Mouse (Mus musculus): Measurements from ENCODE around the gene Cenpb. TPM values are rescaled to one million over a fixed set of nuclear protein-coding genes. Genes with fewer than 3 reads are reported as not detected.

Cenpb gene
- polyA plus RNA-seq, 1 experiment from 2014 or later = 10.3 TPM

DNA sequence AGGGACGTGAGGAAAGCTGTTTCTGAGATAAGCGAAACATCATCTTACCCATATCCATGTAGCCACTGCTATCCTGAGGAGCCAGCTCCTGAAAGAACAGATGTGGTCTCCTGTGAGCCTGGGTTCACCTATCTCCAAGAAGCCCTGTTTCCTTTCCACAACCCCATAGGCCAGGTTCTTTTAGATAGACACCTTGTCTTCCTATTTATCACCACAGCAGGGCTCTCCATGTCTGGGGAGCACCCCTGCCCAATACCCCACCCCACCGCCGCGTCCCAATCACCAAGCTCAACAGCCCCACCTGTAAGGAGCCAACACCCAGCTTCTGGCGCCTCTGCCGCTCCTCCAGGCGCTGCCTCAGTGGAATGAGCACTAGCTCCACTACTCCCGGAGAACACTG lies 7.5 kb downstream of the Cenpb start:
- H3K27me3 ChIP-seq (ENCODE audit: control insufficient read depth, insufficient read depth, low read length) = peaks cover 33% of the 10 kb centered on the region
- no peak overlapping the region for H3K4me2 ChIP-seq (replicated peaks)
- DNase-seq (ENCODE audit: low spot score) (no peak), ATAC-seq (ENCODE audit: low FRiP score) (no peak)
- H3K27ac ChIP-seq = no peak overlapping the region
- H3K9ac ChIP-seq = no peak overlapping the region
- peaks cover 31% of the 10 kb centered on the region for H3K4me1 ChIP-seq (replicated peaks; ENCODE audit: control insufficient read depth, insufficient read depth, low read length)
- WGBS = 52% methylated on average over 9 of the region's 9 CpGs
- H3K4me3 ChIP-seq (replicated peaks; ENCODE audit: low read length) = no peak overlapping the region
- peaks cover 25% of the 10 kb centered on the region for H3K36me3 ChIP-seq (replicated peaks; ENCODE audit: control insufficient read depth, insufficient read depth)
- no peaks in the 10 kb centered on the region for H3K9me3 ChIP-seq (ENCODE audit: control insufficient read depth, low read length)

DNA sequence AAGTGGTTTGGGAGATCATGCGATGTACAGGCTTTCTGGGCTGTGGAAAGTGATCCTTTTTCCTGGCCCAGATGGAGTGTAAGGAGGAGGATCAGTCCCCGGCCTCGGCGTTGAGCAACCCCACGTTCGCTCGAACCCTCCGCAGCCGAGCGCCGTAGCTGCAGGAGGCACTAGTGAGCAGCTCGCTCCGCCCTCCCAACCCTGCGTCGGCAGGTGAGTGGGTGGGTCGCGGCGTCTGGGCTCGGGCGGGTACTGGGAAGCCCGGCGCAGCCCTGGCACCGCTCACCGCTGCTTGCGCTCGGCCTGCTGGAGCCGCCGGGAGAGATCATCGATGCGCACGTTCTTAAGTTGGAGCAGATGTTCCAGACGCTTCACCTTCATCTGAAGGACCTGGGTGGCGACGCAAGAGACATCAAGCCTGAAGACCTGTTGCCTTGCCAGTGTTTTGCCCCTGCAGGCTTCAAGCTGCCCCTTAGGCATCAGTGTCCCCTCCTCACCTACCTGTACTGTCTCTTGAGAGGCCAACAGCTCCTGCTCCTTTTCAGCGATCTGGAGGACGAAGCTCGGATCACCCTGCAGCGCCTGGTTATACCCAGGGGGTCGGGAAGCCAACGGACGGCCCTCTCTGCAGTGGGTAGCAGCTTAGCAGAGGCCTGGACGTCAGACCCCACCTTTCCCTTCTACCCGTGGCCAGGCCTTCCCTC lies 8.3 kb downstream of the Cenpb start:
- 14% methylated on average over 43 of the region's 43 CpGs for WGBS
- DNase-seq (ENCODE audit: low spot score) (no peak), ATAC-seq (ENCODE audit: low FRiP score) (no peak)
- Histone ChIP-seq H3K36me3 (replicated peaks; ENCODE audit: control insufficient read depth, insufficient read depth) (peaks cover 22% of the 10 kb centered on the region), H3K27ac (no peak overlapping the region), H3K4me3 (replicated peaks; ENCODE audit: low read length) (peak overlapping the region; percentile 12; the same call in 1 of the 2 replicates), H3K4me2 (replicated peaks) (peak overlapping the region; percentile 34), H3K9ac (peak overlapping the region; percentile 35; the same call in 1 of the 2 replicates), H3K9me3 (ENCODE audit: control insufficient read depth, low read length) (no peaks in the 10 kb centered on the region), H3K4me1 (replicated peaks; ENCODE audit: control insufficient read depth, insufficient read depth, low read length) (peaks cover 24% of the 10 kb centered on the region), H3K27me3 (ENCODE audit: control insufficient read depth, insufficient read depth, low read length) (peaks cover 33% of the 10 kb centered on the region)

DNA sequence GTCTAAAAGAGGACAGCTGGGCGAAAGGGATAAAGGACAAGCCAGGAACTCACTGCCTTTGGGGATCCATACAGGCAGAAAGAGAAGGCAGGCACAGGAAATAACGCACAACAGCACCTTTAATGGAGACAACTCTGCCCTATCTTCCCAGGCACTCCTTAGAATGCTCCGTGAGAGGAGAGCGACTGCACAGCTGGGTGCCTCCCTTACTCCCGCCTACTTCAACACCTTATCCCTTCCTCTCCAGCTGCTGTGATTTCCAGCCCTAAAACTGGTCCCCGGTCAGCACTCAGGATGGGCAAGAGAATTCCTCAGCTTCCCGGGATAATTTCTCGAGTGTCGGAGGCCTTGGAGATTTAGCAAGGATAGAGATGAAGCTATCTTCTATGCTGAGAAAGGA lies 8.9 kb downstream of the Cenpb start:
- H3K4me1 ChIP-seq (replicated peaks; ENCODE audit: control insufficient read depth, insufficient read depth, low read length) = peaks cover 17% of the 10 kb centered on the region
- peak overlapping the region; percentile 35; the same call in 1 of the 2 replicates for H3K9ac ChIP-seq
- no peak overlapping the region for H3K4me2 ChIP-seq (replicated peaks)
- peaks cover 20% of the 10 kb centered on the region for H3K36me3 ChIP-seq (replicated peaks; ENCODE audit: control insufficient read depth, insufficient read depth)
- H3K27me3 ChIP-seq (ENCODE audit: control insufficient read depth, insufficient read depth, low read length) = peaks cover 33% of the 10 kb centered on the region
- DNase-seq (ENCODE audit: low spot score) (no peak), ATAC-seq (ENCODE audit: low FRiP score) (no peak)
- H3K27ac ChIP-seq = no peak overlapping the region
- WGBS = 27% methylated on average over 9 of the region's 9 CpGs
- H3K4me3 ChIP-seq (replicated peaks; ENCODE audit: low read length) = no peak overlapping the region
- H3K9me3 ChIP-seq (ENCODE audit: control insufficient read depth, low read length) = no peaks in the 10 kb centered on the region

GRCm38 (mm10) chr2:131168914-131169313 lies 11.0 kb downstream of the Cenpb start:
- Histone ChIP-seq H3K4me3 (replicated peaks; ENCODE audit: low read length) (no peak overlapping the region), H3K9ac (no peak overlapping the region), H3K4me1 (replicated peaks; ENCODE audit: control insufficient read depth, insufficient read depth, low read length) (peaks cover 4% of the 10 kb centered on the region; the same call in 1 of the 2 replicates), H3K27ac (no peak overlapping the region), H3K36me3 (replicated peaks; ENCODE audit: control insufficient read depth, insufficient read depth) (peaks cover 15% of the 10 kb centered on the region), H3K4me2 (replicated peaks) (no peak overlapping the region), H3K27me3 (ENCODE audit: control insufficient read depth, insufficient read depth, low read length) (peaks cover 33% of the 10 kb centered on the region), H3K9me3 (ENCODE audit: control insufficient read depth, low read length) (no peaks in the 10 kb centered on the region)
- ATAC-seq (ENCODE audit: low FRiP score) (no peak), DNase-seq (ENCODE audit: low spot score) (no peak)
- WGBS = 69% methylated on average over 1 of the region's 1 CpGs

GRCm38 (mm10) chr2:131167984-131168383 lies 11.9 kb downstream of the Cenpb start:
- H3K36me3 ChIP-seq (replicated peaks; ENCODE audit: control insufficient read depth, insufficient read depth) = peaks cover 15% of the 10 kb centered on the region
- H3K4me2 ChIP-seq (replicated peaks) = no peak overlapping the region
- no peak overlapping the region for H3K4me3 ChIP-seq (replicated peaks; ENCODE audit: low read length)
- ATAC-seq (ENCODE audit: low FRiP score) (no peak), DNase-seq (ENCODE audit: low spot score) (no peak)
- peaks cover 26% of the 10 kb centered on the region for H3K27me3 ChIP-seq (ENCODE audit: control insufficient read depth, insufficient read depth, low read length)
- no peak overlapping the region for H3K9ac ChIP-seq
- WGBS = 85% methylated on average over 6 of the region's 6 CpGs
- H3K27ac ChIP-seq = no peak overlapping the region
- H3K4me1 ChIP-seq (replicated peaks; ENCODE audit: control insufficient read depth, insufficient read depth, low read length) = no peaks in the 10 kb centered on the region; the same call in 1 of the 2 replicates
- no peaks in the 10 kb centered on the region for H3K9me3 ChIP-seq (ENCODE audit: control insufficient read depth, low read length)

- Histone ChIP-seq H3K27me3 (ENCODE audit: control insufficient read depth, insufficient read depth, low read length) (peaks cover 10% of the 10 kb centered on the region; the same call in 1 of the 2 replicates), H3K27ac (no peak overlapping the region), H3K4me1 (replicated peaks; ENCODE audit: control insufficient read depth, insufficient read depth, low read length) (peaks cover under 1% of the 10 kb centered on the region; the same call in 1 of the 2 replicates), H3K4me2 (replicated peaks) (no peak overlapping the region), H3K9me3 (ENCODE audit: control insufficient read depth, low read length) (no peaks in the 10 kb centered on the region), H3K36me3 (replicated peaks; ENCODE audit: control insufficient read depth, insufficient read depth) (0 out of 2 replicates have a peak, but pooled peaks cover 6% of the 10 kb centered on the region), H3K4me3 (replicated peaks; ENCODE audit: low read length) (no peak overlapping the region), H3K9ac (no peak overlapping the region)
- 89% methylated on average over 2 of the region's 2 CpGs for WGBS
- DNase-seq (ENCODE audit: low spot score) (no peak), ATAC-seq (ENCODE audit: low FRiP score) (no peak)
Observed at GRCm38 (mm10) chr2:131166172-131166571, 13.7 kb downstream of the Cenpb start.

DNA sequence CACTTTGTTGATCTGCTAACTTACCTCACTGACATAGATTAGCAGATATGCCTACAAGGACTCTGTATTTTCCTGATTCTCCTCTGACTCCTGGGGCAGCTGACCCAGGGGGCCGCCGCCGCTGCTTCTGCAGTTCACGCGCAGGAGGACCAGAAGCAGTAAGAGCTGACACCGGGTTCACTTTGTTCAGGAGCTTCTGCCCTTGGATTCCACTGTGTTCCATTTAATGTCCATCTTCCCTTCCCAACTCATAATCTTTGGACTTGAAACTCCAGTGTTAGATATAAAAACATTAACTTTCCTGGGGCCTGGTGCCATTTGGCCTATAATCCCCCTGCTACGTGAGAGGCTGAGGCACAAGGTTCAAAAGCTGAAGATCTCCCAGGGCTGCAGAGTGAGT lies 15.9 kb downstream of the Cenpb start:
- 79% methylated on average over 7 of the region's 7 CpGs for WGBS

DNA sequence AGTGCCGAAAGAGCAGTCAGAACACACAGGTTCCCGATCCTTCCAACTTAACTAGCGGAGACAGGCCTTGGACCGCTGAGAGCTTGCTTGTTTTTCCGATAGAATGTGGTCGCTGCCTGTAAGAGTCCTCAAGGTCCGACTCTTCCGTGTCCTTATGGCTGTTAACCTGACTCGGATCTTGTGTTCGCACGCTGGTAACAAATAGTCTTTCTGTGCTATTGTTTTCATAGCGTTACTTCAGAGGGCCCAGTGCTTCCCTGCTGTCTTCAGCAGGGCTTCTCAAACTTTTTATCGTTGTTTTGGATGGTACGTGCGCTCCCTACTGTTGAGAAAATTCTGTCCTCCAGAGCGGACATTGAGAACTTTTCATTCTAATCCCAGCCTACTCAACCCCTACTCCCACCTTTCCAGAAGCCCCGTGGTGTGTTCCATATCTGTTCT lies 19.2 kb downstream of the Cenpb start:
- ATAC-seq (ENCODE audit: low FRiP score) = no peak
- DNase-seq (ENCODE audit: low spot score) = no peak
- no peaks in the 10 kb centered on the region; the same call in 1 of the 2 replicates for H3K36me3 ChIP-seq (replicated peaks; ENCODE audit: control insufficient read depth, insufficient read depth)
- peak overlapping the region; percentile 63 for H3K9ac ChIP-seq
- peak overlapping the region; percentile 77 for H3K4me3 ChIP-seq (replicated peaks; ENCODE audit: low read length)
- peak overlapping the region; percentile 95 for H3K27ac ChIP-seq
- H3K27me3 ChIP-seq (ENCODE audit: control insufficient read depth, insufficient read depth, low read length) = no peaks in the 10 kb centered on the region
- peak overlapping the region; percentile 76 for H3K4me2 ChIP-seq (replicated peaks)
- H3K4me1 ChIP-seq (replicated peaks; ENCODE audit: control insufficient read depth, insufficient read depth, low read length) = peaks cover 26% of the 10 kb centered on the region
- under 1% methylated on average over 17 of the region's 17 CpGs for WGBS
- H3K9me3 ChIP-seq (ENCODE audit: control insufficient read depth, low read length) = no peaks in the 10 kb centered on the region

More for the DNA sequence above, 15.9 kb downstream of the Cenpb start:
- H3K36me3 ChIP-seq (replicated peaks; ENCODE audit: control insufficient read depth, insufficient read depth) = no peaks in the 10 kb centered on the region
- H3K4me1 ChIP-seq (replicated peaks; ENCODE audit: control insufficient read depth, insufficient read depth, low read length) = peaks cover 11% of the 10 kb centered on the region
- H3K27me3 ChIP-seq (ENCODE audit: control insufficient read depth, insufficient read depth, low read length) = no peaks in the 10 kb centered on the region
- H3K27ac ChIP-seq = no peak overlapping the region
- no peak for DNase-seq (ENCODE audit: low spot score)
- no peak overlapping the region for H3K9ac ChIP-seq
- no peak overlapping the region for H3K4me2 ChIP-seq (replicated peaks)
- no peak for ATAC-seq (ENCODE audit: low FRiP score)
- no peak overlapping the region for H3K4me3 ChIP-seq (replicated peaks; ENCODE audit: low read length)
- H3K9me3 ChIP-seq (ENCODE audit: control insufficient read depth, low read length) = no peaks in the 10 kb centered on the region

DNA sequence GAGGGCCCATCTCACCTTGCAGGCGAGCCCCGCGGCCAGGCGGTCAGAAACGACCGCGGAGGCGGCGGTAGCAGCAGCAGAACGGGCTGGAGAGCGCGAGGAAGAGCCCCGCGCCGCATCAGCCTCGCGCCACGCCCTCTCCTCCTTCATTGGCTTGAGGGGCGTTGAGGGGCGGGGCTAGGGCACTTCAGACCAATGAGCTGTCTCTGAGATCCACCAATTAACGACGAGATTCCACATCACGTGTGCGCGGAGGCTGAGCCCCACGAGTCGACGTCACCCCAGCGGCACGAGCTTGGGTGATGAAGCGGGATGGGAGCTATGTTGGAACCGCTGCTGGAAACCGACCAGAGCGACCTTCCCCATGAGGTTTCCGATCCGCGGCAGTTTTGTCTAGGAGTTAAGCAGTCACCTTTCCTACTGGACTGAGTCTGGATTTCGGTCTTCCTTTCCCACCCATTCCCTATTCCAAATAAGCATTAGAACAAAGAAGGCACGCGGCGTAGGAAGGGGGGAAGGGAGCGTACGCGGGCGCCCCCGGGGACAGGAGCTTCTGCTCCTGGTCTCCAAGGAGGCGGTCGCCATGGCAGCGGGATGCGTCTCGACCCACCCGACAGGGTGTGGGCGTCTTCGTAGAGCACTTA lies 19.8 kb downstream of the Cenpb start, which contains the start of gene 1700037H04Rik:
1700037H04Rik (minus strand) TSS at position 144 of the 644 bp plus-strand sequence.
- WGBS = under 1% methylated on average over 54 of the region's 54 CpGs
- Histone ChIP-seq H3K27ac (peak within 1 kb of the TSS; percentile 95), H3K9ac (peak within 1 kb of the TSS; percentile 91), H3K4me3 (replicated peaks; ENCODE audit: low read length) (peak within 1 kb of the TSS; percentile 77), H3K27me3 (ENCODE audit: control insufficient read depth, insufficient read depth, low read length) (no peaks in the 10 kb centered on the region), H3K9me3 (ENCODE audit: control insufficient read depth, low read length) (no peaks in the 10 kb centered on the region), H3K4me1 (replicated peaks; ENCODE audit: control insufficient read depth, insufficient read depth, low read length) (peaks cover 26% of the 10 kb centered on the region), H3K36me3 (replicated peaks; ENCODE audit: control insufficient read depth, insufficient read depth) (peaks cover 6% of the 10 kb centered on the region), H3K4me2 (replicated peaks) (peak within 1 kb of the TSS; percentile 92)
- peak; percentile 98 for ATAC-seq (ENCODE audit: low FRiP score)
- peak; percentile 97 for DNase-seq (ENCODE audit: low spot score)

All from hindbrain, embryonic 14.5 days (tissue).